Mouse (Mus musculus): Measurements from ENCODE around the gene Trpv1.

Trpv1 gene

GRCm38 (mm10) chr11:73233992-73234391, at the start of gene Trpv1:
Trpv1 (plus strand) TSS chr11:73234292.
- DNase-seq, result no peak

- DNase-seq, result no peak
These were observed 48.0 kb upstream of the Trpv1 start for GRCm38 (mm10) chr11:73185872-73186615.

- DNase-seq, result no peak
These were observed 46.9 kb upstream of the Trpv1 start for GRCm38 (mm10) chr11:73187231-73187630.

- DNase-seq, result peak; percentile 31
These were observed 41.0 kb upstream of the Trpv1 start for GRCm38 (mm10) chr11:73193047-73193446.

GRCm38 (mm10) chr11:73194444-73194843, 39.6 kb upstream of the Trpv1 start:
- DNase-seq, result no peak

- no peak for DNase-seq
These were observed 35.9 kb upstream of the Trpv1 start for GRCm38 (mm10) chr11:73198190-73198589.

- peak; percentile 93 for DNase-seq
These were observed 35.4 kb upstream of the Trpv1 start, which contains the start of gene Ctns for GRCm38 (mm10) chr11:73198603-73199229. Ctns (minus strand) TSS chr11:73199042.

- peak; percentile 98 for DNase-seq
These were observed 34.8 kb upstream of the Trpv1 start, which contains the start of gene Shpk for GRCm38 (mm10) chr11:73199230-73199712. Shpk (plus strand) TSS chr11:73199460.

GRCm38 (mm10) chr11:73199879-73200278, 34.2 kb upstream of the Trpv1 start:
- DNase-seq, result peak; percentile 40

GRCm38 (mm10) chr11:73201021-73201420, 33.1 kb upstream of the Trpv1 start:
- peak; percentile 42 for DNase-seq

GRCm38 (mm10) chr11:73201597-73201996, 32.5 kb upstream of the Trpv1 start:
- peak; percentile 17 for DNase-seq

GRCm38 (mm10) chr11:73203895-73204294, 30.2 kb upstream of the Trpv1 start:
- no peak for DNase-seq

- no peak for DNase-seq
These were observed 28.9 kb upstream of the Trpv1 start for GRCm38 (mm10) chr11:73205194-73205593.

- no peak for DNase-seq
These were observed 26.5 kb upstream of the Trpv1 start for GRCm38 (mm10) chr11:73207621-73208020.

- no peak for DNase-seq
These were observed 20.1 kb upstream of the Trpv1 start for GRCm38 (mm10) chr11:73213956-73214355.

- no peak for DNase-seq
These were observed 14.4 kb upstream of the Trpv1 start for GRCm38 (mm10) chr11:73219671-73220070.

GRCm38 (mm10) chr11:73220651-73221050, 13.4 kb upstream of the Trpv1 start:
- DNase-seq, result no peak

GRCm38 (mm10) chr11:73222846-73223245, 11.2 kb upstream of the Trpv1 start:
- no peak for DNase-seq

GRCm38 (mm10) chr11:73223966-73224365, 10.1 kb upstream of the Trpv1 start:
- peak; percentile 70 for DNase-seq

- DNase-seq, result no peak
These were observed 8.2 kb upstream of the Trpv1 start for GRCm38 (mm10) chr11:73225856-73226255.

GRCm38 (mm10) chr11:73228881-73229280, 5.2 kb upstream of the Trpv1 start:
- DNase-seq, result no peak

GRCm38 (mm10) chr11:73230081-73230480, 4.0 kb upstream of the Trpv1 start:
- no peak for DNase-seq

GRCm38 (mm10) chr11:73232513-73232912, 1.6 kb upstream of the Trpv1 start:
- no peak for DNase-seq

Measured in lung, postnatal 36 days (tissue).